Mouse (Mus musculus) NIH3T3 (cell line): ENCODE measurements around the gene Lelp1.

Experiments used
- DNase-seq: peaks from one replicate; pipeline ENCODE4 v3.0.0-alpha.2; 2012; ENCODE audit warnings: low read depth

Lelp1 gene

GRCm38 (mm10) chr3:92142644-92143043 is at the start of gene Lelp1:
TSS of gene Lelp1 (minus strand) at chr3:92142744.
- no peak for DNase-seq

DNA sequence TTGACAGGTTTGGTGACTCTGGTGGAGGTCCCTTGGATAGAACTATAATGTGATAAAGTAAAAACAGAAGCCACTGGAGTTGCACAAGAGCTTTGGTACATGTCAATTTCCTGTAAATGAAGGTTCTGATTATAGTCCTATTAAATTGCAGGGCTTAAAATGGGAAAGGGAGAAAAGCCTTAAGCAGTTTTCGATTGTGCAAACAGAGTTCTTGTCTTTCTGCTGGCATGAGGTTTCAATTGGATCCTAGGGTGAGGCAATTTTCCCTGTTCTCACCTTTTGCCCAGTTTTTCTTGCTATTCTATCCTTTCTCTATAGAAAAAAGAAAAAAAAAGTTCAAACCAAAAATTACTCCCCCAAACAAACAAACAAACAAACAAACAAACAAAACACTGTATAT is 34.3 kb upstream of the Lelp1 start:
- DNase-seq: no peak

DNA sequence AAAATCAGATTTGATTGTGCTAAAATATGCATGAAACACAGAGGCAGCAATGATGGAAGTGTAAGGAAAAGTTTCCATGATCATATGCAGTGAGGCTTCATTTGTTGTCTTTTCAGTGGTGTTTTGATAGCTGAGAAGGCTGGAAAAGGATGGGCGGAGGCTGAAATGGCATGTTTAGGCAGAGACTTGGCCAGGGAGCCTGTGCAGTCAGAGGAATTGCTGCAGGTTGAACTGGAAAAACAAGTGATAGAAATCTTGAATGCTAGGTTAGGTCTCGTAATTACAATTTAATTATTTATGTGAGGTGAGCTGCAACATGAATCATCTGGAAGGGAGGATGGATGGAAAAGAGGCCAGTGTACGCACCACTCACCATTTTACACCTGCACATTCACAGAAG is 27.3 kb upstream of the Lelp1 start:
- no peak for DNase-seq

GRCm38 (mm10) chr3:92153322-92153721 is 10.8 kb upstream of the Lelp1 start:
- DNase-seq: peak; percentile 68

DNA sequence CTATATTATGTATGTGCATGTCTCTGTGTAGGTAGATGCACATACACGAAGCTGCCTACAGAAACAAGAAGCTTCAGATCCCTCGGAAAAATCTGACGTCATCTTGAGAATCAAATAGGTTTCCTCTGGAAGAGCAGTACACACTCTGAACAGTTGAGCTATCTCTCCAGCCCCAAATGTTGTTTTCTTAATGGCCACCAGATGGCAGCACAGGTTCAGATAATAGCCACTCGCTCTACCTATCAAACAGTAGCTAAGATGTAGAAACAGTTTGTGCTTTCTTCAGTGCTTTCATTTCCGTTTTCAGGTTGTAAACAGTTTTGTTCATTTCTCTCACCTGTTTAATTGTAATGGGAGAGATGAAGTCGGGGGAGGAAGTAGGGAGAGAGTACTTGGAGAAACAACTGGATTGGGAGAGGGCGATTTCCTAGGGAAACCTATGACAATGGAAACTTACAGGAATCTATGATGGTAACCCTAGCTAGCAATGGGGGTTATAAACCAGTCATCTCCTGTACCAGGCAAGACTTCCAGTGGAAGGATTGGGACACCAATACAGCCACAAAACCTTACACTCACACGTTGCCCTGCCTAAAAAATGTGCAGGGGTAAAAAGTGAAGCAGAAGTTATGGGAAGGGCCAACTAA is 8.2 kb upstream of the Lelp1 start:
- peak; percentile 77 for DNase-seq

- DNase-seq: no peak
Measured at GRCm38 (mm10) chr3:92147913-92148312, 5.4 kb upstream of the Lelp1 start.

DNA sequence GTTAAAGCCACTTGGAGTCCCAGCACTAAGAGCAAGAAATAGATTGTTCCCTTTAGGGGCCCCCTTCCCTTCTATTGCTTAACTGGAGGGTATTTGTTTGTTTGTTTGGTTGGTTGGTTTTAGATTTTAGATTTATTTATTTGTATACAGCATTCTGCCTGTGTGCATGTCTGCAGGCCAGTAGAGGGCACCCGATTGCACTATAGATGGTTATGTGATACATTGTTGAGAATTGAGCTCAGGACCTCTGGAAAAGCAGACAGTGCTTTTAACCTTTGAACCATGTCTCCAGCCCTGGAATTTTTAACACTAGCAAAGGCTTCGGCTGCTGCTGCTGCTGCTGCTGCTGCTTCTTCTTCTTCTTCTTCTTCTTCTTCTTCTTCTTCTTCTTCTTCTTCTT is 4.9 kb upstream of the Lelp1 start:
- DNase-seq: peak; percentile 5

DNA sequence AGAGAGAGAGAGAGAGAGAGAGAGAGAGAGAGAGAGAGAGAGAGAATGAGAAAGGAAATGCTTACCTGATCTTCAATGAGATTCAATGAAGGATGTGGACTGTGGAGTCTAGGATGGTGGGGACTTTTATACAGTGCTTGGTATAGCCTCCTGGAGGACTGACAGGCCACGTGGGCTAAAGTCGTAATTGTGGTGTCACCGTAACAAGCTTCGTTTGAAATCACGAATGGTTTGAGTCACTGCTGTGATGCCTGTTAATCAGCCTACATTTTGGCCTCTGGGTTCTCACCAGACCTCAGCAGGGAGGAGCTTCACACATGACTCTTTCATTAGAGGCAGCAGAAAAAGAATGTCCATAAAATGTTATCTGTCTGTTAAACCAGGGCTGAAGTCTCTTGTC is 18.7 kb downstream of the Lelp1 start, which contains the start of gene Prr9:
Gene Prr9 (minus strand): TSS at position 101 of the 400 bp plus-strand sequence.
- no peak for DNase-seq

- DNase-seq: no peak
Measured at GRCm38 (mm10) chr3:92120902-92121301, 21.6 kb downstream of the Lelp1 start.

DNA sequence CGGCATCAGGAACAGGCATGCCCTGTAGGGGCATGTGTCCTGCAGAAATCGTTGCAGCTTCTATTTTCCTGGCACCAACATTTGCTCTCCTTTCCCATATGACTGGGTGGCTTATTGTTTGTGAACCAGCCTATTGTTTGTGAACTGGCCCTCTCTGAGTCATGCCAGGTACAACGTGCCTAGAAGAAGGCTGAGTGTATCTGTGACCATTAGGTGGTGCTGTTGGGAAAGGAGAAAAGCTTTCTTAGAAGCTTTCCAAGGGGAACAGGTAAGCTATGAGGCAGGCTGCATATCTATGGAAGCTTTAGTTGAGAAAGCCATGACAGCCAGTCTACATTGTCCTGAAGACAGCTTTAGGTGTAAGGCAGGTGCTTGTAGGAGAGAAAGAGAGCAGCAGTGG is 24.6 kb downstream of the Lelp1 start:
- no peak for DNase-seq

- no peak for DNase-seq
Measured at GRCm38 (mm10) chr3:92111526-92111925, 31.0 kb downstream of the Lelp1 start.

DNA sequence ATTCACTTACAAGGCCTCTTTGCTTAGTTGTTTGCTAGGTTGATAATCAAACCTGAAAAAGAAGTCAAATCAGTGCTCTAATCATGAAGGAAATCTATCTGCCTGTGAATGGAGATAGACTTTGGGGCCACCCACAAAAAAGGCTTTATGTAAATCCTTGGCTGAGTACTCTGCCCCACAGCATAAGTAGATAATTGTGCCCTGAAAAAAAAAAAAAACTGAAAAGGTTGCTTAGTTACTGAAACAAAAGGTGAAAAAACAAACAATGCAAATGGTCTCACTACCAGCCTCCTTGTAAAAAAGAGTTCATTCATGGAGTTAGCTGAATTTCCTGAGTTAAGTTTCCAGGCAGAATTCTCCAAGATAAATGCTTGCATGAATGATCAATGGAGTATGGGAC is 31.8 kb downstream of the Lelp1 start:
- no peak for DNase-seq

DNA sequence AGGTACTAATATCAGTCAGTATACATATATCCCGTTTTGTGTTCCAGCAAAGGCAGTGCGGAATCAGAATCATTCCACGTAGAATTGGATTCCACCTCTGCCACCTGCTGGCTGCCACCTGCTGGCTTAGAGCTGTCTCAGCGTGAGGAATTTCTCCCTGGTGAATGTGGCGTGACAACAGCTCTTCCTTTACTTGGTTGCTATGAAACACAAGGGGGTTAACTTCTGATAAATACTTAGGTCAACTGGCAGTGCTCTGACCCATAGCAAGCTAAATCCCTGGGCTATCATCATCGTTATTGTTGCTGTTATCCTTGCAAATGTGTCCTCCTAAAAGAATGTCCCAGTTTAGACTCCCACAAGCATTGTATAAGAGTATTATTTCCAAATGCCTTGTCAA is 36.0 kb downstream of the Lelp1 start:
- DNase-seq: no peak
